ENCODE assay signal across 15 mouse cellular contexts in genomic region chr11:12589757-12590373, GRCm38 (mm10).
"Had no signal": no experiment of that assay in that cellular context is flagged by ENCODE, and none has a peak within 500 bp of the region (broad histone marks: within the 10 kb centered on the region; RNA-seq: fewer than 3 reads in every experiment).

No protein-coding gene starts in this region.

- H3K9me3 ChIP-seq: liver, embryonic 15.5 days; stomach, embryonic 15.5 days had no signal

- H3K4me1 ChIP-seq: liver, embryonic 15.5 days; midbrain, embryonic 13.5 days; neural tube, embryonic 12.5 days; stomach, embryonic 15.5 days had no signal

- H3K9ac ChIP-seq: liver, embryonic 15.5 days; midbrain, embryonic 13.5 days; neural tube, embryonic 12.5 days; stomach, embryonic 15.5 days had no signal

- ATAC-seq: lung, postnatal 0 days; midbrain, embryonic 13.5 days had no signal

- DNase-seq: kidney, adult 9 months; kidney, postnatal 36 days; left cerebral cortex, postnatal 4 days; lung, adult 2 months; lung, postnatal 36 days; retina, postnatal 1 day; thymus, adult 2 months; thymus, postnatal 25 days had no signal

- H3K4me3 ChIP-seq: liver, embryonic 15.5 days; midbrain, embryonic 13.5 days; neural tube, embryonic 12.5 days; stomach, embryonic 15.5 days had no signal

- H3K27me3 ChIP-seq: liver, embryonic 15.5 days; midbrain, embryonic 13.5 days; neural tube, embryonic 12.5 days; stomach, embryonic 15.5 days had no signal

- H3K36me3 ChIP-seq: liver, embryonic 15.5 days; midbrain, embryonic 13.5 days; neural tube, embryonic 12.5 days; stomach, embryonic 15.5 days had no signal

- H3K4me2 ChIP-seq: liver, embryonic 11.5 days; liver, embryonic 15.5 days; midbrain, embryonic 13.5 days; neural tube, embryonic 12.5 days; stomach, embryonic 15.5 days had no signal

- H3K27ac ChIP-seq: kidney, postnatal 0 days; liver, embryonic 15.5 days; midbrain, embryonic 13.5 days; neural tube, embryonic 12.5 days; stomach, embryonic 15.5 days had no signal
